Mouse (Mus musculus) bone marrow, adult 2 months (tissue): ENCODE measurements at regions not wholly inside any gene's neighbourhood (a gene's known extent, or its start where the extent isn't known, plus 50 kb on each side); places are given as distances from the start of the nearest gene placed in this dataset.

Experiments used
- CTCF ChIP-seq: fragments of 200-500 bp; IDR thresholded peaks from 2 replicates; pipeline ENCODE4 v1.5.1; 2011; ENCODE audit warnings: low read length, control low read depth; ENCODE audit not compliant: control insufficient read depth, insufficient read depth
- POLR2A ChIP-seq: fragments of 200-500 bp; IDR thresholded peaks from 2 replicates; pipeline ENCODE4 v1.6.1; 2011; ENCODE audit warnings: low read depth, mild to moderate bottlenecking, control low read depth, low read length, borderline replicate concordance; ENCODE audit not compliant: control insufficient read depth

GRCm38 (mm10) chr1:137129116-137129515 is 168.9 kb upstream of the Nr5a2 start:
- TF ChIP-seq POLR2A (no peak), CTCF (no peak)
